Mouse (Mus musculus): ENCODE measurements around the gene Hsp90ab1. TPM values are rescaled to one million over a fixed set of nuclear protein-coding genes. Genes with fewer than 3 reads are reported as not detected.

The Hsp90ab1 gene
- total RNA-seq, 2 experiments from 2014 or later, result 1,811 to 1,865 TPM

DNA sequence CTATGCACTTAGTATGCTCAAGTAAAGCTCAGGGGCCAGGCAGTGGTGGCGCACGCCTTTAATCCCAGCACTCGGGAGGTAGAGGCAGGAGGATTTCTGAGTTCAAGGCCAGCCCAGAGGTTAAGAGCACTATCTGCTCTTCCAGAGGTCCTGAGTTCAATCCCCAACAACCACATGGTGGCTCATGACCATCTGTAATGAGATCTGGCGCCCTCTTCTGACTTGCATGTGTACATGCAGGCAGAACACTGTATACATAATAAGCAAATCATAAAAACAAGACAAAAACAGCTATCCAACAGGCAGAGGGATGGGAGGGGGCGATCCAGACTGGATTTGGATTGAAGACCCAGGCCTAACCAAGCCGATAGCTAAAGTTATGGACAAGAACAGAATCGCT, 5.8 kb upstream of the Hsp90ab1 start:
- DNase-seq, result no peak

GRCm38 (mm10) chr17:45578242-45578641, 5.2 kb upstream of the Hsp90ab1 start:
- DNase-seq, result no peak

GRCm38 (mm10) chr17:45575123-45575897, 2.2 kb upstream of the Hsp90ab1 start:
- no peak for DNase-seq

- peak; percentile 88 to 90 for DNase-seq
These were observed 1.2 kb upstream of the Hsp90ab1 start for GRCm38 (mm10) chr17:45574129-45574761.

GRCm38 (mm10) chr17:45573780-45574123, 681 bp upstream of the Hsp90ab1 start:
- peak; percentile 96 to 97 for DNase-seq

DNA sequence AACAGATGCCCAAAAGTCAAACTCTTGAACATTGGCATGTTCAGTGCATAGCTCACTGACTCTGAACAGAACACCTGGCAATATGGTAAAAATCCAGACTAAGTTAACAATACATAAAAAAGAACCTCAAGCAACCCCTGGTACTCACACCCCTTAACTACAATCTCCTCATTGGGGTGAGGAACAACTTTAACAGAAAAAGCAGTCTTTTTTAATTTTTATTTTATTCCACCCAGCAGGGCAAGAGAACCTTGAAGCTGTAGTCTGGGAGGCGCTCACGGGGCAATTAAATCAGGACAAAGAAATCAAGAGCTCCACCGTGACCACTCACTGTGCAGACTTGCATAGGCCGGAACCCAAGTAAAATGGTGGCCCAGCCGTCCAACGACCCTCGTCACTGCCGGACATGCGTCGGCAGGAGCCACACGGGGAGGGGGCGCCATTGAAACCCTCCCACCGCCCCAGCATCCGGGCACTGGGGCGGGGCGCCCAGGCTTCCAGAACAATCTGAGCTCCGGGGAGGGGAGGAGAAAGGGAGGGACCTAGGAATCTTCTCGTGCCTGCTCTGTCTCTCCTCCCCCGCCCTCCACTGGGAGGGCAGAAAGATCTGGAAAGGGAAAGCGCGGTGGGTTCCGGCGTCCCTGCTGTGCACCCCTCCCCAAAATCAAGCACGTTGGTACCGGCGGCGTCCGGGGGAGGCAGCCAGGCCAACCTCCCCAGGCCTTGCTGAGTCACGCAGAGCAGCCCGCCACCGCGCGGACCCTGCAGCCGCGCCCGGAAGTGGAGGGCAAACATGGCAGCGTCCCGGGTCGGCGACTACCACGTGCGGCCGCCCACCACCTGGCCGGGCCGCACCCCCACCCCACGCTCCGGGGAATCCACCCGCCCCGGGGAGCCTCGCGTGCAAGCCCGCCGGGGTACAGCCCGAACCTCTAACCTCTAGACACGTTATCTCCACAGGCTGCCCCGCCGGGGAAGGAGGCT, 676 bp downstream of the Hsp90ab1 start:
- DNase-seq, result peak; percentile 78 to 82

DNA sequence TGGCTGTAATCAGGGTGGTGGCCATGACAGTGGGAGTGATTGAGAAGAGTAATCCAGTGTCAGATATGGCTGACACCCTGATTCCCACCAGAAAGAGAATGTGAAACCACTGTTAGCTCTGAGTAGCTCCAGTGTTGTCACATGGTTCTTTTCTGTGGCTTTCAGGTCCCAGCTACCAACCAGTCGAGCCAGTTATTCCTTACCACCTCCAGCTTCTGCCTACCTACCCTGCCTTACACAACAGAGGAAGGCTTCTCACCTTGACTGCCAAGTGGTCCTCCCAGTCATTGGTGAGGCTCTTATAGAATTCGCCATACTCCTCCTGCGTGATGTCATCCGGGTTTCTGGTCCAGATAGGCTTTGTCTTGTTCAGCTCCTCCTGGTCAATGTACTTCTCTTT, 3.1 kb downstream of the Hsp90ab1 start:
- DNase-seq, result no peak

DNA sequence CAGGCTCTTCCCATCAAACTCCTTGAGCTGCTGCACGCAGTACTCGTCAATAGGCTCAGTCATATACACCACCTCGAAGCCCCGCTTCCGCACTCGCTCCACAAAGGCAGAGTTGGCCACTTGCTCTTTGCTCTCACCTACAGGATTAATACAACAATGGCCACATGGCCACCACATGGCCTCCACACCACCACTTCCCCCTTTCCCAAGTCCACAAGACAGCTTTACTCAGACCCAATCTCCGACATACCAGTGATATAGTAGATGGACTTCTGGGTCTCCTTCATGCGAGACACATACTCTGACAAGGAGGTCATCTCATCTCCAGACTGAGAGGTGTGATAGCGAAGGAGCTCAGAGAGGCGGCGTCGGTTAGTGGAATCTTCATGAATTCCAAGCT, 4.1 kb downstream of the Hsp90ab1 start:
- no peak for DNase-seq

DNA sequence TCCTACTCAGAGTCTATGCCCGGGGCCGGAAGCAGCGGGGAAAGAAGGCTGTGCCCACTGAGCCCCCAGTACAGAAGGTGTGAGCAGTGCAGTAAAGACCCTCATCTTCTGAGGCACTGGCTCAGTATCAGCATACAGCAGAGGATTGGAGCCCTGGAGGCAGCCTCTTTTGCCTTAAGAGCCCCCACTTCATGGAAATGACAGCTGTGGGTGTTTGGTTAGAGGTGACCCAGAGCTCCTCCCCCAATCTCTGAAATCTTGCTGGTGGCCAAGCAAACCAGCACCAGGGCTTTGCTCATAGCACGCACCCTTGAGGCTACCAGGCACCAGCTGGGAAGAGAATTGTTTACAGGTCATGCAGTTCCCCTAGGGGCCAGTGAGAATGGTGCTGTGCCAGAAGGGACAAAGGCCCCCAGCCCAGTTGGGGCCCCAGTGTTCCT, 5.9 kb downstream of the Hsp90ab1 start:
- no peak for DNase-seq

GRCm38 (mm10) chr17:45566360-45567161, 6.5 kb downstream of the Hsp90ab1 start:
- DNase-seq, result no peak

- DNase-seq, result no peak
These were observed 7.1 kb downstream of the Hsp90ab1 start for GRCm38 (mm10) chr17:45566031-45566359.

DNA sequence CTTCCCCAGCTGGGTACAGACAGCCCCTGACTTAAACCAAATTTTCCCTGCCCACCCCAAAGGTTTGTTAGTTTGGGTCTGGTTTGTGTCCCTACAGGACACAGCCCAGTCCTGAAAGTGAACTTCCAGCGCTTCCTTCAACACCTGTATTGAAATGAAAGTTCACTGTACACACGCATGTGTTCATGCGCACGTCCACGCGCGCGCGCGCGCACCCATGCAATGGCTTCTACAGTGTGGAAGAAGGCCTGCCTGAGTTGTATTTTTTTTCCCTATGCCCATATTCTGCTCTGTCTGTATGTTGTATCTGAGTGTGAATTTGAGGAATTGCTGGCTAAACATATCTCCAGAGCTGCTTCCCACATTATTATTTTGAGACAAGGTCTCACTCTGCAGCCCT, 8.0 kb downstream of the Hsp90ab1 start:
- DNase-seq, result no peak

DNA sequence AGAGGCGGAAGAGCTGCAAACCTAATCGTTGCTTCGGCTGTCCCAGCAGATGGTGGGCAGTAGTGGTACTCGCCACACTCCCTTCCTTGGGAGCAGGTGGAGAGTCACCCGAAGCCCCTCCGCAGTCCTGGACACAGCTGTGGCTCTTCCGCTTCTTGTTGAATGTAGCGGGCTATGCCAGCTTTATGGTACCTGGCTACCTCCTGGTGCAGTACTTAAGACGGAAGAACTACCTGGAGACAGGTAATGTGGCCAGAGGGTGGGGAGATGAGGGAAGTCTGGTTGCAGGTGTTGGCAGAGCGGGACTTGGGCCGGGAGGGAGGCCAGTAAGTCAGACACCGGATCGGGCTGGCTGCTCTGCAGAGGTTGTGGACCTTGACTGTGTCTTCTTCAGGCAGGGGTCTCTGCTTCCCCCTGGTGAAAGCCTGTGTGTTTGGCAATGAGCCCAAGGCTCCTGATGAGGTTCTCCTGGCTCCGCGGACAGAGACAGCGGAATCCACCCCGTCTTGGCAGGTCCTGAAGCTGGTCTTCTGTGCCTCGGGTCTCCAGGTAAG, 8.5 kb downstream of the Hsp90ab1 start:
- no peak for DNase-seq

GRCm38 (mm10) chr17:45563655-45564530, 9.2 kb downstream of the Hsp90ab1 start, which contains the start of gene Slc35b2:
TSS of gene Slc35b2 (plus strand) at chr17:45563874.
- peak; percentile 91 to 94 for DNase-seq

GRCm38 (mm10) chr17:45563216-45563615, 9.9 kb downstream of the Hsp90ab1 start:
- DNase-seq, result no peak

DNA sequence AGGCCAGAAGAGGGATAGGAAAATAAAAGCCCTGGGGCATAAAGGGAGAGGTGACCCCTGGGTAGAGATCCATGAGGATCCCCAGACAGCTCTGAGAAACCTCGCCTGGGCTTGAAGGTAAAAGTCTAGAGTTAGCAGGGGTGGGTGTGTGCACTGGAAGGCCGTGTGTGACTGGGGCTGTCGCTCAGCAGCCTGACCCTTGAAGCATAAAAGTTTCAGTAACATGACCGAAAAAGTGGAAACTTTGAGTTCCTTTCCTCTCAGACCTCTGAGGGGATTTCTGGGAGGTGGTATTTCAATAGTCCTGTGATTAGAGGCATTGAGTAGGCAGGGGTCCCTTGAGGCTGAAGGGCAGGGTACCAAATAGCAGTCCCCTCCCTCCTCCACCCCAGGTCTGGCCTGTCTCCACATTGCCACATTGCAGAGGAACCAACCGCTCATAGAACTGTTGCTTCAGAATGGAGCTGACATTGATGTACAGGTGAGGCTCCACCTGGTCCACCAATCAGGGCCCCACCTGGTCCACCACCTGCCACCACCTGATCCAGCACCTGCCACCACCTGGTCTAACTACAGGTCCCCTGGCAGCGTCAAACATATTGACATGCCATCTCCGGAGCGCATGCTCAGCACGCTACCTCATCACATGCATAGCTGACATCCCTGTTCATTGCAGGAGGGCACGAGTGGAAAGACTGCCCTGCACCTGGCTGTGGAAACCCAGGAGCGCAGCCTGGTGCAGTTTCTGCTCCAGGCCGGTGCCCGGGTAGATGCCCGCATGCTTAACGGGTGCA, 13.1 kb downstream of the Hsp90ab1 start:
- no peak for DNase-seq

GRCm38 (mm10) chr17:45557998-45558862, 14.8 kb downstream of the Hsp90ab1 start:
- DNase-seq, result no peak

DNA sequence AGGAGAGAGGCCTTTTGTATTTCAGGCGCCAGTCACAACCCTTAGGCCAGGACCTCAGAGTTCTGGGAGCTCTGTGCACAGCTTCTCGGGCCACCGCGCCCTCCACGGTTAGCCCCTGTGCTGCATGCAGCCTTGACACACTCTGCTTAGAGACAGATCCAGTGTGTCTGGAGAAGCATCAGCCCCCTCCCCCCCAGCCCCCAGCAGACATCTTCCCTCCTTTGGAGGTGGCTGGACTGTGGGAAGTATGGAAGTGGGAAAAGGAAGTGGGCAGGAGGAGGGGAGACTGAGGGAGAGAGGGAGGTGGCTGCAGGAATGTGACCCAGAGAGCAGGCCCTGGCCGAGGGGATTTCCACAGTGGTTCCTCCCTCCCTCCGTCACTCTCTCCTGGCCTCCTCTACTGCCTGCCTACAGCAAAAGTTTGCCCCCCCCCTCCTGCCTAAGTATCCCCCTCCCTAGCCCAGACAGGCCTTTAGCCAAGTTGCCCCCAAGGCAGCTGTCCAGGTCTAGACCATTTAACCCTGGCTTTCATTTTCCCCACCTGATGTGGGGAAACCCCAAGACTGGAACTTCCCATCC, 15.7 kb downstream of the Hsp90ab1 start:
- DNase-seq, result no peak

All from layer of hippocampus, postnatal 36 days (tissue).